Mouse (Mus musculus): ENCODE results near the gene Trmt61a. TPM values are rescaled to one million over a fixed set of nuclear protein-coding genes. Genes with fewer than 3 reads are reported as not detected.
"Not testable (repeated sequence)": the region's sequence is repeated elsewhere in the genome, so short reads cannot be mapped to it uniquely, and the experiment has no call there.

Trmt61a gene
- polyA plus RNA-seq, 1 experiment, result not detected

GRCm38 (mm10) chr12:111699542-111699941, 21.6 kb downstream of the Trmt61a start:
- TF ChIP-seq POLR2A (IDR thresholded peaks at IDR 0.05; ENCODE audit: insufficient read depth, low read depth, low read length), result no peak
- TF ChIP-seq CTCF (IDR thresholded peaks at IDR 0.05; ENCODE audit: insufficient read depth, low read depth, low read length), result no peak
- 45% methylated on average over 4 of the region's 4 CpGs for WGBS
- Histone ChIP-seq H3K4me1 (ENCODE audit: control insufficient read depth, insufficient read depth, low read length) (peaks cover 73% of the 10 kb centered on the region), H3K27ac (ENCODE audit: insufficient read depth, low read depth, low read length) (peak overlapping the region; percentile 97), H3K4me3 (ENCODE audit: insufficient read depth, low read depth, low read length) (no peak overlapping the region)

DNA sequence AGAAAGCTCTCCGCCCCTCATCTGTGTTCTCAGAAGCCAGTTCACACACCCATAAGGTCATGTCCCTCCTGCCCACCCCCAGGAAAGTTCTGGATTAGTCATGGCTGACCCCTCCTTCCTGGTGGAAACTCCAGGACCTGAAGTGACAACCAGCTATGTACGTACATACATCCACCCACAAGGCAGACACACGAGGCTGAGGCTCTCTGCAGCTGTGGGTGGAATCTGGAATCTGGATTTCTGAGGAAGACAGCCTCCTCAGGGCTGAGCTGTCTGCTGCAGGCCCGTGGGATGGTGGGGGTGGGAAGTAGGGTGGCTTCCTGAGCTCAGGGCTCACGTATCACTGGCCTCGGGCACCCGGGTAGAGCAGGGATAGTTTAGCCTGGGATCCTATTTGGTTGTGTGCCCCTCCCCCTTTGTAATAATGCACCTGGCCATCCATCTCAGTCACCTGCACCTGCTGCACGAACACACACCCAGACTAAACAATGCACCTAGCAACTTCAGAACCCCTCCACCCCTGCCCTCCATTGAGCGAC, 23.1 kb downstream of the Trmt61a start:
- H3K4me1 ChIP-seq (ENCODE audit: control insufficient read depth, insufficient read depth, low read length), result peaks cover 67% of the 10 kb centered on the region
- TF ChIP-seq POLR2A (IDR thresholded peaks at IDR 0.05; ENCODE audit: insufficient read depth, low read depth, low read length) (no peak), CTCF (IDR thresholded peaks at IDR 0.05; ENCODE audit: insufficient read depth, low read depth, low read length) (no peak)
- peak overlapping the region; percentile 97 for H3K27ac ChIP-seq (ENCODE audit: insufficient read depth, low read depth, low read length)
- WGBS, result 38% methylated on average over 9 of the region's 9 CpGs
- no peak overlapping the region for H3K4me3 ChIP-seq (ENCODE audit: insufficient read depth, low read depth, low read length)

- H3K4me1 ChIP-seq (ENCODE audit: control insufficient read depth, insufficient read depth, low read length), result peaks cover 57% of the 10 kb centered on the region
- TF ChIP-seq POLR2A (IDR thresholded peaks at IDR 0.05; ENCODE audit: insufficient read depth, low read depth, low read length), result no peak
- TF ChIP-seq CTCF (IDR thresholded peaks at IDR 0.05; ENCODE audit: insufficient read depth, low read depth, low read length), result no peak
- H3K4me3 ChIP-seq (ENCODE audit: insufficient read depth, low read depth, low read length), result no peak overlapping the region
- WGBS, result 86% methylated on average over 3 of the region's 3 CpGs
- H3K27ac ChIP-seq (ENCODE audit: insufficient read depth, low read depth, low read length), result peak overlapping the region; percentile 91
These were observed 25.4 kb downstream of the Trmt61a start for GRCm38 (mm10) chr12:111703301-111703700.

- Histone ChIP-seq H3K4me3 (ENCODE audit: insufficient read depth, low read depth, low read length) (no peak overlapping the region), H3K27ac (ENCODE audit: insufficient read depth, low read depth, low read length) (peak overlapping the region; percentile 91), H3K4me1 (ENCODE audit: control insufficient read depth, insufficient read depth, low read length) (peaks cover 51% of the 10 kb centered on the region)
- 25% methylated on average over 9 of the region's 9 CpGs for WGBS
- TF ChIP-seq POLR2A (IDR thresholded peaks at IDR 0.05; ENCODE audit: insufficient read depth, low read depth, low read length) (0 out of 2 replicates have a peak, but pooled peaks have one; percentile 32), CTCF (IDR thresholded peaks at IDR 0.05; ENCODE audit: insufficient read depth, low read depth, low read length) (no peak)
These were observed 26.7 kb downstream of the Trmt61a start for GRCm38 (mm10) chr12:111704609-111705008.

- WGBS, result 49% methylated on average over 15 of the region's 15 CpGs
- no peak overlapping the region for H3K4me3 ChIP-seq (ENCODE audit: insufficient read depth, low read depth, low read length)
- H3K27ac ChIP-seq (ENCODE audit: insufficient read depth, low read depth, low read length), result peak overlapping the region; percentile 91
- TF ChIP-seq CTCF (IDR thresholded peaks at IDR 0.05; ENCODE audit: insufficient read depth, low read depth, low read length) (no peak), POLR2A (IDR thresholded peaks at IDR 0.05; ENCODE audit: insufficient read depth, low read depth, low read length) (no peak)
- peaks cover 48% of the 10 kb centered on the region for H3K4me1 ChIP-seq (ENCODE audit: control insufficient read depth, insufficient read depth, low read length)
These were observed 27.5 kb downstream of the Trmt61a start for GRCm38 (mm10) chr12:111705186-111705973.

GRCm38 (mm10) chr12:111708181-111708580, 30.3 kb downstream of the Trmt61a start:
- no peak for TF ChIP-seq CTCF (IDR thresholded peaks at IDR 0.05; ENCODE audit: insufficient read depth, low read depth, low read length)
- no peak for TF ChIP-seq POLR2A (IDR thresholded peaks at IDR 0.05; ENCODE audit: insufficient read depth, low read depth, low read length)
- Histone ChIP-seq H3K4me1 (ENCODE audit: control insufficient read depth, insufficient read depth, low read length) (peaks cover 47% of the 10 kb centered on the region), H3K4me3 (ENCODE audit: insufficient read depth, low read depth, low read length) (no peak overlapping the region), H3K27ac (ENCODE audit: insufficient read depth, low read depth, low read length) (peak overlapping the region; percentile 4; the same call in 1 of the 2 replicates)
- WGBS, result 38% methylated on average over 4 of the region's 4 CpGs

DNA sequence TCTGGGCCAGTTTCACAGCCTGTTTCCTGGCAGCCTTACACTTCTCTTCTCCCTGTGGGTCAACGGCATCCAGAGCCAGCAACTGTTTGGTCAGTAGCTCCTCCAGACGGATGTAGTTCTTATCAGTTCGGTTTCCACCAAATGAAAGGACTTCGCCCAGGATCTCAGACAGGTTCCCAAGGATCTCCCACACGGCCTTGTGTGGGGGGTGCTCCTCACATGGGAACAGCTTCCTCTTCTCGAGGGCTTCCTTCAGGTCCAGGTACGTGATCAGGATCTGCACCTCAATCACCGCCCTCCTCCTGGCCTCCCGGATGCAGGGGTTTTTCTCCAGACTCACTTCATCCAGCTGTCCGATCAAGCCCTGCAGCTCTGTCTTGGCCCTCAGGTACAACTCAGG, 32.2 kb downstream of the Trmt61a start:
- Histone ChIP-seq H3K4me1 (ENCODE audit: control insufficient read depth, insufficient read depth, low read length) (peaks cover 36% of the 10 kb centered on the region), H3K4me3 (ENCODE audit: insufficient read depth, low read depth, low read length) (no peak overlapping the region), H3K27ac (ENCODE audit: insufficient read depth, low read depth, low read length) (no peak overlapping the region)
- 86% methylated on average over 10 of the region's 10 CpGs for WGBS
- TF ChIP-seq POLR2A (IDR thresholded peaks at IDR 0.05; ENCODE audit: insufficient read depth, low read depth, low read length), result no peak
- TF ChIP-seq CTCF (IDR thresholded peaks at IDR 0.05; ENCODE audit: insufficient read depth, low read depth, low read length), result no peak

GRCm38 (mm10) chr12:111712476-111712875, 34.6 kb downstream of the Trmt61a start:
- Histone ChIP-seq H3K4me1 (ENCODE audit: control insufficient read depth, insufficient read depth, low read length) (peaks cover 34% of the 10 kb centered on the region), H3K4me3 (ENCODE audit: insufficient read depth, low read depth, low read length) (peak overlapping the region; percentile 79), H3K27ac (ENCODE audit: insufficient read depth, low read depth, low read length) (peak overlapping the region; percentile 61)
- under 1% methylated on average over 33 of the region's 33 CpGs for WGBS
- TF ChIP-seq CTCF (IDR thresholded peaks at IDR 0.05; ENCODE audit: insufficient read depth, low read depth, low read length), result no peak
- TF ChIP-seq POLR2A (IDR thresholded peaks at IDR 0.05; ENCODE audit: insufficient read depth, low read depth, low read length), result no peak

DNA sequence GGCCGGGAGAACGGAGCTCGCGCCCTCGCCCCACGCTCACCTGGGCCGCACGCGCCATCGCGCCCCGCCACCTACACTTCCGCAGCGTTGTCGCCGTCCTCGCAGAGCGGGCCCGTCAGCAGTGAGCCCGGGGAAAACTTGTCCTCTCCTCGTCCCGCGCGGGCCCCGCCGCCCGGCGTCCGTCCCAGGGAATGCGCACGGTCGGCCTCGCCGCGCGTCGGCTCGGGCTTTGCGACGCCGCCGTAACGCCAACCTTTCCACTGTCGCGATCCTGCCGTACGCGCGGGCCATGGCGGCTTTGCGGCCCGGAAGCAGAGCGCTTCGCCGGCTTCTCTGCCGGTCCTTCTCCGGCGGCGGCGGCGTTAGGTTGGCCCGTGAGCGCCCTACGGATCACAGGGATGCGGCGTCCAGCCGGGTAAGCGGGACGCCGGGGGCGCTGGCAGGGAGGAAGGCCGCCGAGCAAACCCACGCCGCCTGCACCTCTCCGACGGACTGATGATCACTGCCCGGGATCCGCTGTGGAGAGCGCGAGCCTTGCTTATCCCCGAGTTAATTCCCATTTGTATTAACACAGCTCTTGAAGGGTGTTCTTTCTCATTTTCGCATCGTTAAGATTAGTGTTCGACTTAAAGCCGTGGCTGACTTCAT, 35.2 kb downstream of the Trmt61a start, which contains the start of the genes Bag5 and Apopt1:
TSS of gene Bag5 (minus strand) at position 254 of the 648 bp plus-strand sequence.
TSS of gene Apopt1 (plus strand) at position 258 of the 648 bp plus-strand sequence.
- Histone ChIP-seq H3K27ac (ENCODE audit: insufficient read depth, low read depth, low read length) (peak within 1 kb of the TSS; percentile 70), H3K4me3 (ENCODE audit: insufficient read depth, low read depth, low read length) (peak within 1 kb of the TSS; percentile 79), H3K4me1 (ENCODE audit: control insufficient read depth, insufficient read depth, low read length) (peaks cover 34% of the 10 kb centered on the region)
- under 1% methylated on average over 84 of the region's 86 CpGs for WGBS
- peak; percentile 71 for TF ChIP-seq POLR2A (IDR thresholded peaks at IDR 0.05; ENCODE audit: insufficient read depth, low read depth, low read length)
- TF ChIP-seq CTCF (IDR thresholded peaks at IDR 0.05; ENCODE audit: insufficient read depth, low read depth, low read length), result no peak

DNA sequence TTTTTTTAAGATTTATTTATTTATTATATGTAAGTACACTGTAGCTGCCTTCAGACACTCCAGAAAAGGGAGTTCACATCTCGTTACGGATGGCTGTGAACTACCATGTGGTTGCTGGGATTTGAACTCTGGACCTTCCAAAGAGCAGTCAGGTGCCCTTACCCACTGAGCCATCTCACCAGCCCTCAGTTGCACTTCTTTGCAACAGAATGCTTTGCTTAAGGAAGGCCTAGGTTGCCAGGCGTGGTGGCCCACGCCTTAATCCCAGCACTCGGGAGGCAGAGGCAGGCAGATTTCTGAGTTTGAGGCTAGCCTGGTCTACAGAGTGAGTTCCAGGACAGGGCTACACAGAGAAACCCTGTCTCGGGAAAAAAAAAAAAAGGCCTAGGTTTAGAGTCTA, 36.0 kb downstream of the Trmt61a start:
- not testable (repeated sequence) for H3K27ac ChIP-seq (ENCODE audit: insufficient read depth, low read depth, low read length)
- WGBS, result 57% methylated on average over 6 of the region's 6 CpGs
- H3K4me3 ChIP-seq (ENCODE audit: insufficient read depth, low read depth, low read length), result peak overlapping the region; percentile 11; the same call in 1 of the 2 replicates
- peaks cover 35% of the 10 kb centered on the region for H3K4me1 ChIP-seq (ENCODE audit: control insufficient read depth, insufficient read depth, low read length)

All from olfactory bulb, adult 2 months (tissue).